Mouse (Mus musculus): ENCODE measurements around the gene Procr. TPM values are rescaled to one million over a fixed set of nuclear protein-coding genes. Genes with fewer than 3 reads are reported as not detected.

The Procr gene
- 2.5 and 3.1 TPM in 2 replicates for polyA plus RNA-seq (2014; fragmentation: Nextera tagmentation; extraction: Ambion mirVana)

- Histone ChIP-seq H3K4me3 (ENCODE audit: low read depth, low read length) (peak within 1 kb of the TSS; percentile 25), H3K36me3 (ENCODE audit: control insufficient read depth, insufficient read depth, low read length) (no peaks in the 10 kb centered on the region), H3K4me1 (replicated peaks; ENCODE audit: control insufficient read depth, insufficient read depth, low read length) (no peaks in the 10 kb centered on the region; the same call in 1 of the 2 replicates), H3K27ac (ENCODE audit: low read depth, low read length) (no peak within 1 kb of the TSS), H3K27me3 (ENCODE audit: control insufficient read depth, insufficient read depth, low read length) (0 out of 2 replicates have a peak, but pooled peaks cover 3% of the 10 kb centered on the region), H3K4me2 (replicated peaks; ENCODE audit: low read depth, low read length) (peak within 1 kb of the TSS; percentile 49), H3K9me3 (ENCODE audit: control insufficient read depth, low read length) (no peaks in the 10 kb centered on the region), H3K9ac (ENCODE audit: low read depth, low read length) (peak within 1 kb of the TSS; percentile 45)
- ATAC-seq (ENCODE audit: low FRiP score) (no peak), DNase-seq (ENCODE audit: low spot score) (peak; percentile 31)
- 3% methylated on average over 25 of the region's 25 CpGs for WGBS
These were observed at the start of gene Procr for GRCm38 (mm10) chr2:155751014-155751786. Gene Procr, plus strand, starts transcription at chr2:155751117.

GRCm38 (mm10) chr2:155701399-155701919, 49.5 kb upstream of the Procr start:
- H3K27me3 ChIP-seq (ENCODE audit: control insufficient read depth, insufficient read depth, low read length) = no peaks in the 10 kb centered on the region
- H3K4me1 ChIP-seq (replicated peaks; ENCODE audit: control insufficient read depth, insufficient read depth, low read length) = no peaks in the 10 kb centered on the region
- H3K27ac ChIP-seq (ENCODE audit: low read depth, low read length) = no peak overlapping the region
- H3K36me3 ChIP-seq (ENCODE audit: control insufficient read depth, insufficient read depth, low read length) = no peaks in the 10 kb centered on the region
- H3K9me3 ChIP-seq (ENCODE audit: control insufficient read depth, low read length) = no peaks in the 10 kb centered on the region
- no peak overlapping the region for H3K4me2 ChIP-seq (replicated peaks; ENCODE audit: low read depth, low read length)
- DNase-seq (ENCODE audit: low spot score) (no peak), ATAC-seq (ENCODE audit: low FRiP score) (no peak)
- no peak overlapping the region for H3K9ac ChIP-seq (ENCODE audit: low read depth, low read length)
- H3K4me3 ChIP-seq (ENCODE audit: low read depth, low read length) = no peak overlapping the region
- WGBS = 87% methylated on average over 19 of the region's 19 CpGs

- WGBS = 35% methylated on average over 4 of the region's 4 CpGs
- Histone ChIP-seq H3K4me2 (replicated peaks; ENCODE audit: low read depth, low read length) (no peak overlapping the region), H3K27me3 (ENCODE audit: control insufficient read depth, insufficient read depth, low read length) (no peaks in the 10 kb centered on the region), H3K4me1 (replicated peaks; ENCODE audit: control insufficient read depth, insufficient read depth, low read length) (no peaks in the 10 kb centered on the region), H3K9me3 (ENCODE audit: control insufficient read depth, low read length) (no peaks in the 10 kb centered on the region), H3K27ac (ENCODE audit: low read depth, low read length) (peak overlapping the region; percentile 31), H3K4me3 (ENCODE audit: low read depth, low read length) (no peak overlapping the region), H3K9ac (ENCODE audit: low read depth, low read length) (no peak overlapping the region), H3K36me3 (ENCODE audit: control insufficient read depth, insufficient read depth, low read length) (no peaks in the 10 kb centered on the region)
- DNase-seq (ENCODE audit: low spot score) = peak; percentile 60
- ATAC-seq (ENCODE audit: low FRiP score) = 0 out of 2 replicates have a peak, but pooled peaks have one; percentile 53
These were observed 47.3 kb upstream of the Procr start for GRCm38 (mm10) chr2:155703630-155704029.

- H3K36me3 ChIP-seq (ENCODE audit: control insufficient read depth, insufficient read depth, low read length) = no peaks in the 10 kb centered on the region
- H3K4me3 ChIP-seq (ENCODE audit: low read depth, low read length) = no peak overlapping the region
- H3K27me3 ChIP-seq (ENCODE audit: control insufficient read depth, insufficient read depth, low read length) = no peaks in the 10 kb centered on the region
- H3K9me3 ChIP-seq (ENCODE audit: control insufficient read depth, low read length) = no peaks in the 10 kb centered on the region
- no peak for DNase-seq (ENCODE audit: low spot score)
- no peak for ATAC-seq (ENCODE audit: low FRiP score)
- 91% methylated on average over 4 of the region's 4 CpGs for WGBS
- H3K27ac ChIP-seq (ENCODE audit: low read depth, low read length) = no peak overlapping the region
- H3K4me2 ChIP-seq (replicated peaks; ENCODE audit: low read depth, low read length) = no peak overlapping the region
- no peaks in the 10 kb centered on the region for H3K4me1 ChIP-seq (replicated peaks; ENCODE audit: control insufficient read depth, insufficient read depth, low read length)
- no peak overlapping the region for H3K9ac ChIP-seq (ENCODE audit: low read depth, low read length)
These were observed 43.7 kb upstream of the Procr start for GRCm38 (mm10) chr2:155707251-155707650.

GRCm38 (mm10) chr2:155710557-155710956, 40.4 kb upstream of the Procr start:
- no peaks in the 10 kb centered on the region for H3K27me3 ChIP-seq (ENCODE audit: control insufficient read depth, insufficient read depth, low read length)
- H3K27ac ChIP-seq (ENCODE audit: low read depth, low read length) = no peak overlapping the region
- ATAC-seq (ENCODE audit: low FRiP score) = no peak
- DNase-seq (ENCODE audit: low spot score) = no peak
- 95% methylated on average over 11 of the region's 11 CpGs for WGBS
- H3K4me1 ChIP-seq (replicated peaks; ENCODE audit: control insufficient read depth, insufficient read depth, low read length) = no peaks in the 10 kb centered on the region
- H3K4me3 ChIP-seq (ENCODE audit: low read depth, low read length) = no peak overlapping the region
- H3K9ac ChIP-seq (ENCODE audit: low read depth, low read length) = no peak overlapping the region
- no peak overlapping the region for H3K4me2 ChIP-seq (replicated peaks; ENCODE audit: low read depth, low read length)
- no peaks in the 10 kb centered on the region for H3K36me3 ChIP-seq (ENCODE audit: control insufficient read depth, insufficient read depth, low read length)
- no peaks in the 10 kb centered on the region for H3K9me3 ChIP-seq (ENCODE audit: control insufficient read depth, low read length)

GRCm38 (mm10) chr2:155717082-155717990, 33.6 kb upstream of the Procr start:
- 88% methylated on average over 12 of the region's 12 CpGs for WGBS
- no peak for ATAC-seq (ENCODE audit: low FRiP score)

GRCm38 (mm10) chr2:155720585-155720984, 30.3 kb upstream of the Procr start:
- no peak for ATAC-seq (ENCODE audit: low FRiP score)
- Histone ChIP-seq H3K4me3 (ENCODE audit: low read depth, low read length) (no peak overlapping the region), H3K27ac (ENCODE audit: low read depth, low read length) (no peak overlapping the region), H3K4me1 (replicated peaks; ENCODE audit: control insufficient read depth, insufficient read depth, low read length) (no peaks in the 10 kb centered on the region), H3K36me3 (ENCODE audit: control insufficient read depth, insufficient read depth, low read length) (0 out of 2 replicates have a peak, but pooled peaks cover 2% of the 10 kb centered on the region), H3K9ac (ENCODE audit: low read depth, low read length) (no peak overlapping the region), H3K9me3 (ENCODE audit: control insufficient read depth, low read length) (no peaks in the 10 kb centered on the region), H3K27me3 (ENCODE audit: control insufficient read depth, insufficient read depth, low read length) (no peaks in the 10 kb centered on the region), H3K4me2 (replicated peaks; ENCODE audit: low read depth, low read length) (no peak overlapping the region)
- DNase-seq (ENCODE audit: low spot score) = no peak
- 90% methylated on average over 5 of the region's 5 CpGs for WGBS

More at GRCm38 (mm10) chr2:155717082-155717990, 33.6 kb upstream of the Procr start:
- no peak overlapping the region for H3K9ac ChIP-seq (ENCODE audit: low read depth, low read length)
- DNase-seq (ENCODE audit: low spot score) = no peak
- no peaks in the 10 kb centered on the region for H3K27me3 ChIP-seq (ENCODE audit: control insufficient read depth, insufficient read depth, low read length)
- H3K36me3 ChIP-seq (ENCODE audit: control insufficient read depth, insufficient read depth, low read length) = 0 out of 2 replicates have a peak, but pooled peaks cover 2% of the 10 kb centered on the region
- no peaks in the 10 kb centered on the region for H3K4me1 ChIP-seq (replicated peaks; ENCODE audit: control insufficient read depth, insufficient read depth, low read length)
- no peak overlapping the region for H3K4me2 ChIP-seq (replicated peaks; ENCODE audit: low read depth, low read length)
- H3K9me3 ChIP-seq (ENCODE audit: control insufficient read depth, low read length) = no peaks in the 10 kb centered on the region
- no peak overlapping the region for H3K27ac ChIP-seq (ENCODE audit: low read depth, low read length)
- H3K4me3 ChIP-seq (ENCODE audit: low read depth, low read length) = no peak overlapping the region

GRCm38 (mm10) chr2:155724036-155724435, 26.9 kb upstream of the Procr start:
- no peak for DNase-seq (ENCODE audit: low spot score)
- Histone ChIP-seq H3K36me3 (ENCODE audit: control insufficient read depth, insufficient read depth, low read length) (no peaks in the 10 kb centered on the region), H3K27me3 (ENCODE audit: control insufficient read depth, insufficient read depth, low read length) (no peaks in the 10 kb centered on the region), H3K27ac (ENCODE audit: low read depth, low read length) (no peak overlapping the region), H3K4me1 (replicated peaks; ENCODE audit: control insufficient read depth, insufficient read depth, low read length) (no peaks in the 10 kb centered on the region), H3K4me2 (replicated peaks; ENCODE audit: low read depth, low read length) (no peak overlapping the region), H3K4me3 (ENCODE audit: low read depth, low read length) (no peak overlapping the region), H3K9ac (ENCODE audit: low read depth, low read length) (no peak overlapping the region), H3K9me3 (ENCODE audit: control insufficient read depth, low read length) (no peaks in the 10 kb centered on the region)
- 83% methylated on average over 5 of the region's 5 CpGs for whole genome bisulfite sequencing
- no peak for ATAC-seq (ENCODE audit: low FRiP score)
